Mouse (Mus musculus): ENCODE data around the gene Wnt6.

GRCm38 (mm10) chr1:74748643-74749271, 22.9 kb upstream of the Wnt6 start, which contains the start of gene Prkag3:
- TF ChIP-seq CTCF (IDR thresholded peaks at IDR 0.05; ENCODE audit: low read depth) (peak; percentile 60), EP300 (IDR thresholded peaks at IDR 0.05; ENCODE audit: low read depth) (no peak)

Measured in heart, postnatal 0 days (tissue).